Mouse (Mus musculus): ENCODE measurements at regions not wholly inside any gene's neighbourhood (a gene's known extent, or its start where the extent isn't known, plus 50 kb on each side); places are given as distances from the start of the nearest gene placed in this dataset.

GRCm38 (mm10) chr4:84056863-84057502 is 531.6 kb downstream of the Ccdc171 start:
- Histone ChIP-seq H3K27me3 (replicated peaks) (peaks cover 7% of the 10 kb centered on the region; the same call in 1 of the 2 replicates), H3K9me3 (no peaks in the 10 kb centered on the region), H3K27ac (replicated peaks) (no peak overlapping the region), H3K4me3 (no peak overlapping the region), H3K4me2 (no peak overlapping the region), H3K9ac (no peak overlapping the region), H3K4me1 (0 out of 2 replicates have a peak, but pooled peaks cover 4% of the 10 kb centered on the region), H3K36me3 (no peaks in the 10 kb centered on the region)
- 47% methylated on average over 6 of the region's 6 CpGs for WGBS
- ATAC-seq (ENCODE audit: extremely low read depth, insufficient number of reproducible peaks, low FRiP score, low TSS enrichment), result no peak

- no peak for ATAC-seq (ENCODE audit: extremely low read depth, insufficient number of reproducible peaks, low FRiP score, low TSS enrichment)
- H3K27ac ChIP-seq (replicated peaks), result no peak overlapping the region
- 79% methylated on average over 2 of the region's 2 CpGs for WGBS
Measured at GRCm38 (mm10) chr4:84060187-84060586, 534.8 kb downstream of the Ccdc171 start.

GRCm38 (mm10) chr4:84063755-84064154 is 538.4 kb downstream of the Ccdc171 start:
- Histone ChIP-seq H3K4me2 (no peak overlapping the region), H3K4me1 (peaks cover 6% of the 10 kb centered on the region; the same call in 1 of the 2 replicates), H3K9me3 (no peaks in the 10 kb centered on the region), H3K4me3 (no peak overlapping the region), H3K27me3 (replicated peaks) (peaks cover 31% of the 10 kb centered on the region), H3K36me3 (no peaks in the 10 kb centered on the region), H3K9ac (no peak overlapping the region), H3K27ac (replicated peaks) (no peak overlapping the region)
- ATAC-seq (ENCODE audit: extremely low read depth, insufficient number of reproducible peaks, low FRiP score, low TSS enrichment), result no peak
- 77% methylated on average over 5 of the region's 5 CpGs for WGBS

More at GRCm38 (mm10) chr4:84060187-84060586, 534.8 kb downstream of the Ccdc171 start:
- peaks cover 31% of the 10 kb centered on the region for H3K27me3 ChIP-seq (replicated peaks)
- no peak overlapping the region for H3K9ac ChIP-seq
- H3K4me3 ChIP-seq, result no peak overlapping the region
- no peak overlapping the region for H3K4me2 ChIP-seq
- no peaks in the 10 kb centered on the region for H3K9me3 ChIP-seq
- peaks cover 4% of the 10 kb centered on the region; the same call in 1 of the 2 replicates for H3K4me1 ChIP-seq
- no peaks in the 10 kb centered on the region for H3K36me3 ChIP-seq

GRCm38 (mm10) chr4:84064614-84065456 is 539.5 kb downstream of the Ccdc171 start:
- Histone ChIP-seq H3K27me3 (replicated peaks) (peaks cover 31% of the 10 kb centered on the region), H3K36me3 (no peaks in the 10 kb centered on the region), H3K9ac (no peak overlapping the region), H3K9me3 (no peaks in the 10 kb centered on the region), H3K4me2 (no peak overlapping the region), H3K4me1 (peaks cover 9% of the 10 kb centered on the region; the same call in 1 of the 2 replicates), H3K27ac (replicated peaks) (no peak overlapping the region), H3K4me3 (no peak overlapping the region)
- no peak for ATAC-seq (ENCODE audit: extremely low read depth, insufficient number of reproducible peaks, low FRiP score, low TSS enrichment)
- WGBS, result 21% methylated on average over 15 of the region's 15 CpGs

- Histone ChIP-seq H3K36me3 (no peaks in the 10 kb centered on the region), H3K4me3 (no peak overlapping the region), H3K27ac (replicated peaks) (no peak overlapping the region), H3K4me1 (peaks cover 9% of the 10 kb centered on the region; the same call in 1 of the 2 replicates), H3K9ac (no peak overlapping the region), H3K4me2 (no peak overlapping the region), H3K27me3 (replicated peaks) (peaks cover 30% of the 10 kb centered on the region), H3K9me3 (no peaks in the 10 kb centered on the region)
- no peak for ATAC-seq (ENCODE audit: extremely low read depth, insufficient number of reproducible peaks, low FRiP score, low TSS enrichment)
- WGBS, result 32% methylated on average over 12 of the region's 12 CpGs
Measured at GRCm38 (mm10) chr4:84065457-84066124, 540.2 kb downstream of the Ccdc171 start.

- no peak for ATAC-seq (ENCODE audit: extremely low read depth, insufficient number of reproducible peaks, low FRiP score, low TSS enrichment)
- 76% methylated on average over 14 of the region's 14 CpGs for WGBS
Measured at GRCm38 (mm10) chr4:84067931-84068575, 542.7 kb downstream of the Ccdc171 start.

GRCm38 (mm10) chr4:84068947-84069663 is 543.8 kb downstream of the Ccdc171 start:
- Histone ChIP-seq H3K9ac (no peak overlapping the region), H3K36me3 (no peaks in the 10 kb centered on the region), H3K4me2 (no peak overlapping the region), H3K4me3 (no peak overlapping the region), H3K9me3 (no peaks in the 10 kb centered on the region), H3K27me3 (replicated peaks) (peaks cover 10% of the 10 kb centered on the region; the same call in 1 of the 2 replicates), H3K4me1 (peaks cover 9% of the 10 kb centered on the region; the same call in 1 of the 2 replicates), H3K27ac (replicated peaks) (no peak overlapping the region)
- no peak for ATAC-seq (ENCODE audit: extremely low read depth, insufficient number of reproducible peaks, low FRiP score, low TSS enrichment)
- 59% methylated on average over 11 of the region's 11 CpGs for WGBS

More at GRCm38 (mm10) chr4:84067931-84068575, 542.7 kb downstream of the Ccdc171 start:
- Histone ChIP-seq H3K36me3 (no peaks in the 10 kb centered on the region), H3K4me3 (no peak overlapping the region), H3K27ac (replicated peaks) (no peak overlapping the region), H3K9ac (no peak overlapping the region), H3K9me3 (no peaks in the 10 kb centered on the region), H3K4me2 (no peak overlapping the region), H3K27me3 (replicated peaks) (peaks cover 15% of the 10 kb centered on the region; the same call in 1 of the 2 replicates), H3K4me1 (peaks cover 9% of the 10 kb centered on the region; the same call in 1 of the 2 replicates)

GRCm38 (mm10) chr4:84069681-84070080 is 544.3 kb downstream of the Ccdc171 start:
- ATAC-seq (ENCODE audit: extremely low read depth, insufficient number of reproducible peaks, low FRiP score, low TSS enrichment), result no peak
- Histone ChIP-seq H3K36me3 (no peaks in the 10 kb centered on the region), H3K4me2 (no peak overlapping the region), H3K27ac (replicated peaks) (no peak overlapping the region), H3K27me3 (replicated peaks) (0 out of 2 replicates have a peak, but pooled peaks cover 6% of the 10 kb centered on the region), H3K9me3 (no peaks in the 10 kb centered on the region), H3K4me3 (no peak overlapping the region), H3K9ac (no peak overlapping the region), H3K4me1 (peaks cover 9% of the 10 kb centered on the region; the same call in 1 of the 2 replicates)
- 74% methylated on average over 13 of the region's 13 CpGs for WGBS

- no peaks in the 10 kb centered on the region for H3K9me3 ChIP-seq
- H3K36me3 ChIP-seq, result no peaks in the 10 kb centered on the region
- ATAC-seq (ENCODE audit: extremely low read depth, insufficient number of reproducible peaks, low FRiP score, low TSS enrichment), result no peak
- no peak overlapping the region for H3K4me3 ChIP-seq
- H3K4me1 ChIP-seq, result peaks cover 9% of the 10 kb centered on the region; the same call in 1 of the 2 replicates
- no peak overlapping the region for H3K9ac ChIP-seq
- 0 out of 2 replicates have a peak, but pooled peaks cover 4% of the 10 kb centered on the region for H3K27me3 ChIP-seq (replicated peaks)
- H3K4me2 ChIP-seq, result no peak overlapping the region
- H3K27ac ChIP-seq (replicated peaks), result no peak overlapping the region
- WGBS, result 68% methylated on average over 4 of the region's 4 CpGs
Measured at GRCm38 (mm10) chr4:84070089-84070488, 544.7 kb downstream of the Ccdc171 start.

GRCm38 (mm10) chr4:84072096-84072495 is 546.8 kb downstream of the Ccdc171 start:
- no peaks in the 10 kb centered on the region for H3K9me3 ChIP-seq
- H3K4me3 ChIP-seq, result no peak overlapping the region
- WGBS, result 74% methylated on average over 5 of the region's 5 CpGs
- H3K4me1 ChIP-seq, result 0 out of 2 replicates have a peak, but pooled peaks cover 3% of the 10 kb centered on the region
- peaks cover 4% of the 10 kb centered on the region; the same call in 1 of the 2 replicates for H3K27me3 ChIP-seq (replicated peaks)
- H3K36me3 ChIP-seq, result no peaks in the 10 kb centered on the region
- ATAC-seq (ENCODE audit: extremely low read depth, insufficient number of reproducible peaks, low FRiP score, low TSS enrichment), result no peak
- H3K9ac ChIP-seq, result no peak overlapping the region
- no peak overlapping the region for H3K27ac ChIP-seq (replicated peaks)
- no peak overlapping the region for H3K4me2 ChIP-seq

Measured in heart, embryonic 13.5 days (tissue).